In genomic region chr14:60513560-60513959, GRCm38 (mm10) we compare ENCODE assay signal across 9 mouse cellular contexts.
DNase-seq lines count a peak whose midpoint lies in the region; ATAC-seq and TF ChIP-seq lines count a peak whose summit lies in the region.
"Had no signal": no experiment of that assay in that cellular context is flagged by ENCODE, and none has a peak within 500 bp of the region (broad histone marks: within the 10 kb centered on the region; RNA-seq: fewer than 3 reads in every experiment).

No protein-coding gene starts in this region.

- no peak overlapping the region for H3K4me3 ChIP-seq in cerebellum, adult 2 months (replicated peaks; ENCODE audit: insufficient read depth, low read depth, low read length)
- no peak overlapping the region for H3K4me3 ChIP-seq in liver, embryonic 12.5 days
- H3K4me3 ChIP-seq in limb, embryonic 11.5 days (ENCODE audit: low read depth, low read length), result no peak overlapping the region
- H3K4me3 ChIP-seq: liver, embryonic 15.5 days had no signal

- no peak for DNase-seq in cerebellum, adult 2 months
- DNase-seq in cerebellum, adult 11-12 months, result no peak
- peak; percentile 23 for DNase-seq in liver
- peak; percentile 47 for DNase-seq in c-Kit-positive CD71-positive TER-119-negative erythroid progenitor cells, embryonic 14.5 days (ENCODE audit: low read depth)
- peak; percentile 70 for DNase-seq in limb, embryonic 11.5 days (ENCODE audit: low spot score)
- DNase-seq in right cerebral cortex, postnatal 25 days, result peak; percentile 19
- DNase-seq in gastrocnemius, postnatal 10 days, result no peak

- no peak overlapping the region for H3K4me2 ChIP-seq in liver, embryonic 12.5 days
- H3K4me2 ChIP-seq in limb, embryonic 11.5 days (ENCODE audit: low read depth, severe bottlenecking), result no peak overlapping the region
- H3K4me2 ChIP-seq: liver, embryonic 15.5 days had no signal

- WGBS in cerebellum, adult 2 months, result 28% methylated on average over 8 of the region's 8 CpGs
- 22% methylated on average over 8 of the region's 8 CpGs for WGBS in liver, embryonic 12.5 days (ENCODE audit: insufficient replicate concordance)
- 27% methylated on average over 8 of the region's 8 CpGs for WGBS in limb, embryonic 11.5 days

- peaks cover 4% of the 10 kb centered on the region; the same call in 1 of the 2 replicates for H3K4me1 ChIP-seq in cerebellum, adult 2 months (ENCODE audit: control insufficient read depth, insufficient read depth, low read length)
- no peaks in the 10 kb centered on the region for H3K4me1 ChIP-seq in liver, embryonic 12.5 days
- no peaks in the 10 kb centered on the region for H3K4me1 ChIP-seq in limb, embryonic 11.5 days (ENCODE audit: control insufficient read depth, insufficient read depth, low read length)
- H3K4me1 ChIP-seq: liver, embryonic 15.5 days had no signal

- no peaks in the 10 kb centered on the region for H3K36me3 ChIP-seq in liver, embryonic 12.5 days
- no peaks in the 10 kb centered on the region for H3K36me3 ChIP-seq in limb, embryonic 11.5 days (ENCODE audit: control insufficient read depth, insufficient read depth, low read length)
- H3K36me3 ChIP-seq: liver, embryonic 15.5 days had no signal

- H3K9me3 ChIP-seq in liver, embryonic 12.5 days (replicated peaks), result no peaks in the 10 kb centered on the region
- H3K9me3 ChIP-seq in limb, embryonic 11.5 days (ENCODE audit: control insufficient read depth, low read length), result no peaks in the 10 kb centered on the region
- H3K9me3 ChIP-seq: liver, embryonic 15.5 days had no signal

- TF ChIP-seq POLR2A in cerebellum, adult 2 months (IDR thresholded peaks at IDR 0.05; ENCODE audit: borderline replicate concordance, insufficient read depth, low read length), result no peak

- H3K27ac ChIP-seq in cerebellum, adult 2 months (ENCODE audit: insufficient read depth, low read length), result no peak overlapping the region
- no peak overlapping the region for H3K27ac ChIP-seq in liver, embryonic 12.5 days
- H3K27ac ChIP-seq in limb, embryonic 11.5 days (replicated peaks; ENCODE audit: low read depth, low read length), result no peak overlapping the region
- H3K27ac ChIP-seq: liver, embryonic 15.5 days had no signal

- H3K9ac ChIP-seq in liver, embryonic 12.5 days, result no peak overlapping the region
- H3K9ac ChIP-seq in limb, embryonic 11.5 days (ENCODE audit: low read length), result no peak overlapping the region
- H3K9ac ChIP-seq: liver, embryonic 15.5 days had no signal

- no peaks in the 10 kb centered on the region for H3K27me3 ChIP-seq in cerebellum, adult 2 months (ENCODE audit: control insufficient read depth, insufficient read depth, low read length)
- no peaks in the 10 kb centered on the region; the same call in 1 of the 2 replicates for H3K27me3 ChIP-seq in liver, embryonic 12.5 days (replicated peaks)
- no peaks in the 10 kb centered on the region for H3K27me3 ChIP-seq in limb, embryonic 11.5 days (ENCODE audit: control insufficient read depth, insufficient read depth, low read length)
- H3K27me3 ChIP-seq: liver, embryonic 15.5 days had no signal

- TF ChIP-seq CTCF in cerebellum, adult 2 months (IDR thresholded peaks at IDR 0.05; ENCODE audit: borderline replicate concordance, insufficient read depth, low read depth, low read length), result peak; percentile 15; the same call in 1 of the 2 replicates

- ATAC-seq in liver, embryonic 12.5 days, result no peak
- ATAC-seq in limb, embryonic 11.5 days (ENCODE audit: insufficient number of reproducible peaks, low FRiP score, low TSS enrichment, low read depth), result no peak

Comparison
In these comparisons a context has a peak if more than half of its experiments do, and no peak if none do; other contexts are left out.
1. DNase-seq: peak in liver (single experiment), c-Kit-positive CD71-positive TER-119-negative erythroid progenitor cells, embryonic 14.5 days (single experiment), limb, embryonic 11.5 days (single experiment) and right cerebral cortex, postnatal 25 days (single experiment); none in cerebellum, adult 2 months (0 of 2), cerebellum, adult 11-12 months (single experiment) and gastrocnemius, postnatal 10 days (single experiment).